Mouse (Mus musculus) adrenal gland (tissue): ENCODE results near the gene Agpat3.
"Not testable (repeated sequence)": the region's sequence is repeated elsewhere in the genome, so short reads cannot be mapped to it uniquely, and the experiment has no call there.

Source experiments
- intact Hi-C: fragments of 180-260 bp; cut with DNase I; formaldehyde crosslinking; loops from one replicate; pipeline ENCODE4 v1.15.1; 2025

Agpat3 gene

GRCm38 (mm10) chr10:78363366-78363765, 11.1 kb upstream of the Agpat3 start:
- intact Hi-C loops: loop anchor here (2.0 kb wide), 1 partner anchor 39 kb away; no protein-coding TSS in a partner anchor

GRCm38 (mm10) chr10:78361951-78362350, 9.7 kb upstream of the Agpat3 start:
- intact Hi-C loops: loop anchor here (2.0 kb wide), 1 partner anchor 37 kb away; no protein-coding TSS in a partner anchor

- intact Hi-C loops: no loop called here
Observed at GRCm38 (mm10) chr10:78360290-78360711, 8.0 kb upstream of the Agpat3 start.

GRCm38 (mm10) chr10:78358999-78359398, 6.7 kb upstream of the Agpat3 start:
- intact Hi-C loops: not testable (repeated sequence)

GRCm38 (mm10) chr10:78358266-78358665, 6.0 kb upstream of the Agpat3 start:
- intact Hi-C loops: no loop called here

DNA sequence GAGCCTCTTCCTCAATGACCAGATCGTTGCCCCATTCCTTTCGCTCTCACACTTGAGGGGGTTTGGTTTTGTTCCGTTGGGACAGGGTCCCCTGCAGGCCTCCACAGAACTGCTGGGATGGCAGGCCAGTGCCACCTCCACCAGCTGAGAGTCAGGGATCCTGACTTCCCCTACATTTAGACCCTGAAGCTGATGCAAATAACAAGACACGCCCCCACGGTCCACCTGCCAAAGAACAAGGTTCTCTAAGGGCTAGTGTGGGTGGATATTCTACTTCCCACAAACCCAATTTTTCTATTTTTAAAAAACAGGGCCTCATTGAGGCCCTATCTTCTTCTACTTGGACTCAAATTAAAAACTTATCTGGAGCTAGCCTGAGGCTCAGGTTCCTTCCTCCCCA, 5.5 kb upstream of the Agpat3 start:
- intact Hi-C loops: no loop called here

- intact Hi-C loops: no loop called here
Observed at GRCm38 (mm10) chr10:78355931-78356593, 3.8 kb upstream of the Agpat3 start.

- intact Hi-C loops: no loop called here
Observed at GRCm38 (mm10) chr10:78353196-78353595, 907 bp upstream of the Agpat3 start.

DNA sequence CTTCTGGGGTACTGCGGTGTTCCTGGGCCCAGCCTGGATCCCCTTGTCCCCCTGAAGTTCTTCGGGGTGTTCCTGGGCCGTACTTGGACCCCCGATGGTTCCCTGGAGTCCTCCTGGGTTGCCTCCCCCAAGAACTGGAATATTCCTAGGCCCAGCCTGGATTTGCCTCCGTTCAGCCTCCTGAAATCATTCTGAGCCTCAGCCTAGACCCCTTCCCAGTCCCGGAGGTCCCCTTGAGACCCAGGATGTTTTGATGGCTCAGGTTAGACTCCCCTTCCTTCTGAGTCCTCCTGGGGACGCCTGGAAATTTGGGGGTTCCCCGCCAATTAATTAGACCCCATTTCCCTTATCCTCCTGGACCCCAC, 359 bp upstream of the Agpat3 start:
- intact Hi-C loops: no loop called here

- intact Hi-C loops: no loop called here
Observed at GRCm38 (mm10) chr10:78351564-78351886, 764 bp downstream of the Agpat3 start.

DNA sequence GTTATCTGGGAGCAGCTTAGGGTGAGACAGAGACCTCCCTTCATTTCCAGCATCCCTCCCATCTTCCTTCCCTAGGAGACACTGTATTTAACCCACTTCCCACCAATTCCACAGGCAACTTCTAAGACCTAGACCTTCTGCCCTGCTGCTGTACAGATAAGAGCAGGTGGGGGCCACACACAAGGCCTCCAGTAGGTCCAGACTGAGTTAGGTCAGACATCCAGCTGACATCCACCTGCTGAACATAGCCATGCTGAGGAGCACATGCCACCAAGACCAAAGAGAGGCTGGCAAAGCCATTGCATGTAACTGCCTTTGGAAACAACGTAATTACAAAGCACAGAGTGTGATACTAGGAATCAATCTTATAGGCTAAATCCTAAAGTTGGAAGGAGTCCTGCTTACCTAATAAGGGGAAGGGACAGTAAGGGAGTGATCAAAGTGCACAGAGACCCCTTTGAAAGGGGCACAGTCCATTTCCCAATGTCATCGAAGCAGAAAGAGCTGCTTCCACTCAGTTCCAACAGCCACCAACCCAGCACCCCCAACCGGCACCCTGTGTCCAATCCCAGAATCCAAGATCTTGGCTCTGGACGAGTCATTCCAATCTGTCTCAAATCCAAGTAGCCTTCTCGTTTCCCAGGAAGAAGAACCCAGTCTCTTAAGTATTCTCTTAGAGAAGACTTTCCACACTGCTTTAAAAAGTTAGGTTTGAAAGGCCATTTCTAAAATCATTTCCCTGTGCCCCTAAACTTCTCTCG, 1.3 kb downstream of the Agpat3 start:
- intact Hi-C loops: no loop called here

- intact Hi-C loops: no loop called here
Observed at GRCm38 (mm10) chr10:78349464-78350165, 2.7 kb downstream of the Agpat3 start.

DNA sequence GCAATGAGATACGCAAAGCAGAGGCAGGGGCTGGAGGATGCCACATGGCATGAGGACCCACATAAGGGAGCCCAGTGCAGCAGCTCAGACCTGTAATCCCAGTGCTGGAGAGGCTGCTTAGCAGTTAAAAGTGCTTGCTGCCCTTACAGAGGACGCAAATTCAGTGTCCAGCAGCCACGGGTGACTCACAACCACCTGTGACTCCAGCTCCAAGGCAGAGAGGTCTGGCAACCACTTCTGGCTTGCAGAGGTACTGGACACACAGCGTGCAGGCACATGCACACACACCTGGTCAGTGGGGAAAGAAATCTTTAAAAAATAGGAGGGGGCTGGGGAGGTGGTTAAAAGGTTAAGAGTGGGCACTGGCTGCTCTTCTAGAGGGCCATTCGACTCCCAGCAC, 4.1 kb downstream of the Agpat3 start:
- intact Hi-C loops: no loop called here

DNA sequence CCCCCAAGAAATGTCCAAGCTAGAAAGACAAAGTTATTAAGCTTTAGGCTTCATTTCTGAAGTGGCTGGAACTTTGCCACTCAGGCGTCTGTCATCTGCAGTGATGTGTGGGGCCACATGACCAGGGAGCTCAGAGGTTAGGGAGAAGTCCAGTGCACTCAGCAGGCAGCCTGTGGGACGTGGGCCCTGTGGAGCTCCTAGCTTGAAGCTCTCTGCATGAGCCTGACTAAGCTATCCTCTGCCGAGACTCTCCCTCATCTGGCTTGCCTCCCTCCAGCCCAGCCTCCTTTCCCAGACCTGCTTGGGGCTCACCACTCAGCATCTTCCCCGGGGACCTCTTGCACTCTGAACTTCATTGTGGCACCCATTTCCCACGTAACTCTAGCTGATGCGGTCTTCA, 4.8 kb downstream of the Agpat3 start:
- intact Hi-C loops: no loop called here

DNA sequence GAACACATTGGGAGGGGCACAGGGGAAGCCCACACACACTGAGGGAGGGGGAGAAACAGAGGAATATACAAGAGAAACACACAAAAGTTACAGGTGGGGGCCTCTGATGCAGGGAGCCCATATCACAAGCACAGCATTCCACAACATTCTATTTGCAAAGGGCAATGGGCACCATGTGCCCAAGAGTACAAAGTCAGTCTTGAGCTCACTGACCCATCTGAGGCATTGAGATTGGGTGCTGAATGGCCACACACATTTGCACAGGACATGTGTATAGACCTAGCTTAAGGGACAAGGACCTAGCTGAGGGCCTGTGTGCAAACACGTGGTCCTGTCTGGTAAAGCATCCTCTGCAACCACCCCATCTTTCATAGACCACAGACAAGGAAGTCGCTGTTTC, 6.8 kb downstream of the Agpat3 start:
- intact Hi-C loops: no loop called here

DNA sequence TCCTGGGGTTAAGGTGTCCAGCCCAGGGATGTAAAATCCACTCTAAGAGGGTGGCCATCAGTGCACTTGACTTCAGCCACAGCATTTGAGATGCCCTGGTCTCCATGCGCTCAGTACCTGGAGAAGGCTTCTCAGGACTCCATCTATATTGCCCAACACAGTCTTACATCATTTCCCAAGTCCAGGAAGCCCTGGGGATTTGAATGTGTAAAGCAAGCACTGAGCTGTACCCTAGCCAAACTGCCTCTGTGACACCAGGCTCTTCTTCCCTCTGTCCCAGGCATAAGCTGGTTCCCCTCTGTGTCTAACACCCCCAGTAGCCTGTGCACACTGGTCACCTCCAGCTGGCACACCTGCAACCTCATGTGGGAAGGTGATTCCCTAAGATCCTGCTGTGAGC, 10.2 kb downstream of the Agpat3 start:
- intact Hi-C loops: no loop called here

- intact Hi-C loops: no loop called here
Observed at GRCm38 (mm10) chr10:78338180-78338579, 14.1 kb downstream of the Agpat3 start.

DNA sequence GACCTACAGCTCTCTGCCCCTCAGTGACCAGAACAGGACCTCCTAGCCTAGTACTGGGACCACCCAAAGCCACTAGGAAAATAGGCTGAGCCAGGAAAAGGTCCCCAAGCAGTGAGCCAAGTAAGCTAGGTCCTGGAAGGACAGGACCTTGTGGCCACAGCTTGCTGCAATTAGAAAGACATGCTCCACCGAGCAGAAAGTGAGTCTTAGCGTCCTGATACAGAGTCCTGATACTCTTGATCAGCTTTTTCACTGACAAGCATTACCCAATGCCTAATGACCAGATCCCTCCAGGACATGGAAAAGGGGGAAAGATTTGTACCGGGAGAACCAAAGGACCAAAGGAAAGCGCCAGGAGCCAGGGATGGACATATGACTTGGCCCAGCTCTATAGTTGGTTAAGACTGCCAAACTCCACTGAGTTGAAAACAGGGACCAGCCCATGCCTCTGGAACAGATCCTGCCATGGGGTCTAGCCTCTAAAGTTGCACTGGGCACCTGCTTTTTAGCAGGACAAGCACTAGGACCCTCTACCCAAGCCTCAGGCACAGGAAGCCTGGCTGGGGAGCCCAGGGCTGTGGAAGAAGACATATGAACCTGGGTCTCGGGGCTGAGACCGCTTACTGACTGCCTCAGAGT, 17.2 kb downstream of the Agpat3 start:
- intact Hi-C loops: no loop called here

DNA sequence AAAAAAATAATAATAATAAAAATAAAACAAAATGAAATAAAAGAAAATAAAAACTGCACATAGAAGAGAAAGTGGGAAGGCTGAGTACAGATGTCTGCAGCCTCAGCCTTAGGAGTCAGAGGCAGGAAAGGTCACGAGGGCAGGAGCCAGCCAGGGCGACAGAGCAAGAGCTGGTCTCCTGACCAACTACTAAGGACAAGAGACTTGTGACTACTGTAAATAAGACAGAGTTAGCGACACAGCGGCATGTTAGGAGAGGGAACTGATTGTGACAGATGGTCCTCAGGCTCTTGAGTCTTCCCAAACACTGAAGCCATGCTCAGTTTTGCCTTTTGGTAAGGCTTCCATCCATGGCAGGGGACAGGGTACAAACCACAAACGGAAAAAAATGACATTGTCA, 20.7 kb downstream of the Agpat3 start:
- intact Hi-C loops: no loop called here

DNA sequence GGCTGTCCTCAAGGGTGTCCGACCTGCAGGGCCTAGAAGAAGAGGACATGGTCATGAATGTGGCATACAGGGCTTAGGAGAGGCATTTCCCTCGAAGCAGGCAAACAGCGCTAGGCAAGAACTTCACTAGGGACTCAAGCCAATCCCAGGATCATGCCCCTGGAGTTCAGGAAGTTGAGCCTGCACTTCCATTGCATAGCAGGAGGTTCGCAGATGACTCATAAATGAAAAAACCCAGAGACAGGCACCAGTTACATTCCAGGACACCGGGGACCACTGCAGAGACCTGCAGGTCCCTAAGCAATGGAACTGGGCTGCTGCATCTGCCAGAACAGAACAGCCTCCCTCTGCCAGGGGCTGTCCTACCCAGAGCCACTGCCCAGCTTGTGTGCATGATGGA, 23.0 kb downstream of the Agpat3 start:
- intact Hi-C loops: no loop called here

DNA sequence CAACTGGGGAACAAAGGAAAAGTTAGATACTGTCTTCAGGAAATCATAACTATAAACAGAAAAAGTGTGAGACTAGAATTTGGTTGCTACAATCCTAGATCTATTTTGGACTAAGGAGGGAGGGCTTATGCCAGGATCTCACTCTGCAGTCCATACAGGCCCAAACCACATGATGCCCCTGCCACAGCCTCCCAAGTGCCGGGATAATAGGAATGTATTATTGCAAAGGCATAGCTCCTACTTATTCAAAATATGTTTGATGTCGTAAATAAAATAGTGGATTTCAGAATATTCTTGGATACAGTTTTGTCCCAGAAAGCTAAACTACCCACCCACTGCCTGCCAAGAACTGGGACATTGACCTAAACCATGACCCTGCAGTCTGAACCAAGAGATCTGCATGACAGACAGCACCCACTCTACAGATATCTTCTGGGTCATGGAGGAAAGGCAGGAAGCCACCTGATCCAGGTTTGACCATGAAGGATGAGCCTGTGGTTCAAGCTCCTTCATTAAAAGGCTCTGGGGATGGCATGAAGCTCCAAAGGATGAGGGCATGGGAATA, 24.2 kb downstream of the Agpat3 start:
- intact Hi-C loops: no loop called here
